Mouse (Mus musculus) cortical plate, adult 2 months (tissue): ENCODE measurements at regions not wholly inside any gene's neighbourhood (a gene's known extent, or its start where the extent isn't known, plus 50 kb on each side); places are given as distances from the start of the nearest gene placed in this dataset.

ENCODE experiments used
- H3K27ac ChIP-seq: fragments of 200-500 bp; 2 replicates; pipeline ENCODE4 v1.5.1; 2012; ENCODE audit warnings: low read length, control low read depth, inconsistent platforms; ENCODE audit not compliant: insufficient read depth
- H3K4me1 ChIP-seq: fragments of 200-500 bp; 2 replicates; pipeline ENCODE4 v1.6.1; 2011; ENCODE audit warnings: low read length; ENCODE audit not compliant: control insufficient read depth, insufficient read depth
- H3K4me3 ChIP-seq: fragments of 200-500 bp; 2 replicates; pipeline ENCODE4 v1.5.1; 2011; ENCODE audit warnings: mild to moderate bottlenecking, low read length, control low read depth; ENCODE audit not compliant: insufficient read depth
- CTCF ChIP-seq: fragments of 200-500 bp; IDR thresholded peaks from 2 replicates; pipeline ENCODE4 v1.5.1; 2011; ENCODE audit warnings: mild to moderate bottlenecking, control low read depth, low read length; ENCODE audit not compliant: insufficient read depth; ENCODE audit errors: extremely low read depth
- POLR2A ChIP-seq: fragments of 200-500 bp; IDR thresholded peaks from 2 replicates; pipeline ENCODE4 v1.6.1; 2011; ENCODE audit warnings: mild to moderate bottlenecking, low read length, control low read depth; ENCODE audit not compliant: insufficient read depth; ENCODE audit errors: extremely low read depth

GRCm38 (mm10) chr16:93458598-93459496, 145.0 kb downstream of the Setd4 start:
- Histone ChIP-seq H3K27ac (no peak overlapping the region), H3K4me1 (no peaks in the 10 kb centered on the region), H3K4me3 (no peak overlapping the region)
- TF ChIP-seq POLR2A: no peak
- TF ChIP-seq CTCF: no peak

GRCm38 (mm10) chr16:93458011-93458585, 145.8 kb downstream of the Setd4 start:
- TF ChIP-seq POLR2A: no peak
- no peak for TF ChIP-seq CTCF

GRCm38 (mm10) chr16:93456706-93457425, 147.0 kb downstream of the Setd4 start:
- Histone ChIP-seq H3K4me1 (no peaks in the 10 kb centered on the region), H3K27ac (no peak overlapping the region), H3K4me3 (no peak overlapping the region)
- TF ChIP-seq CTCF (no peak), POLR2A (no peak)

More at GRCm38 (mm10) chr16:93458011-93458585, 145.8 kb downstream of the Setd4 start:
- Histone ChIP-seq H3K27ac (no peak overlapping the region), H3K4me3 (no peak overlapping the region), H3K4me1 (no peaks in the 10 kb centered on the region)

GRCm38 (mm10) chr16:93454080-93454997, 149.5 kb downstream of the Setd4 start:
- Histone ChIP-seq H3K4me1 (no peaks in the 10 kb centered on the region), H3K27ac (no peak overlapping the region), H3K4me3 (no peak overlapping the region)
- TF ChIP-seq CTCF: peak; percentile 97
- no peak for TF ChIP-seq POLR2A

GRCm38 (mm10) chr16:93453056-93453455, 150.8 kb downstream of the Setd4 start:
- no peaks in the 10 kb centered on the region for H3K4me1 ChIP-seq
- no peak overlapping the region for H3K4me3 ChIP-seq
- H3K27ac ChIP-seq: no peak overlapping the region
- TF ChIP-seq POLR2A (no peak), CTCF (no peak)

- H3K4me3 ChIP-seq: no peak overlapping the region
- TF ChIP-seq POLR2A (no peak), CTCF (no peak)
- H3K27ac ChIP-seq: no peak overlapping the region
- no peaks in the 10 kb centered on the region for H3K4me1 ChIP-seq
Observed at GRCm38 (mm10) chr16:93450896-93451295, 153.0 kb downstream of the Setd4 start.

GRCm38 (mm10) chr16:93449925-93450324, 153.9 kb downstream of the Setd4 start:
- Histone ChIP-seq H3K4me3 (no peak overlapping the region), H3K27ac (no peak overlapping the region), H3K4me1 (no peaks in the 10 kb centered on the region)
- TF ChIP-seq POLR2A (no peak), CTCF (no peak)

GRCm38 (mm10) chr16:93448124-93448523, 155.7 kb downstream of the Setd4 start:
- Histone ChIP-seq H3K4me1 (no peaks in the 10 kb centered on the region), H3K4me3 (no peak overlapping the region), H3K27ac (no peak overlapping the region)
- TF ChIP-seq CTCF (no peak), POLR2A (no peak)

GRCm38 (mm10) chr16:93446970-93447369, 156.9 kb downstream of the Setd4 start:
- Histone ChIP-seq H3K4me3 (no peak overlapping the region), H3K27ac (no peak overlapping the region), H3K4me1 (no peaks in the 10 kb centered on the region)
- TF ChIP-seq POLR2A: no peak
- TF ChIP-seq CTCF: no peak
